Mouse (Mus musculus) CD4-positive helper T cell, adult 2 months (primary cell): ENCODE data around the gene Tfpi.

Source experiments
- DNase-seq: peaks from one replicate; pipeline ENCODE4 v3.0.0-alpha.2; 2012; ENCODE audit warnings: low read depth, missing footprints, low spot score

Tfpi gene

DNA sequence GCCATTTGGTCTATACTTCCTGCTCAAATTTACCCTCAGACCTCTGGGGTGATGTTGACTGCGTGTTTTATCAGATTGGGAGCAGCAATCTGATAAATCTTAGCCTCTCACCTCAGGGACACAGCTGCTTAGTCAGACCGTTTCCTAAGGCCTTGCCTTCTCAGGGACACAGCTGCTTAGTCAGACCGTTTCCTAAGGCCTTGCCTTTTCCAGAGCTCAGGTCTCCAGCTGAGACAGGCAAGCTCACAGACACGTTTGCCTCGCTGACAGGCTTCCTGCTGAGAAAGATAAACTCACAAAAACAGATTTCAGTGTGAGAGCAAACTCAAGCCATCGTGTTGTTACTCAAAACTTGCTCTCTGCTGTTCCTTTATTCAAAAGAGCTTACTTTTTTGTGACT is 1.9 kb downstream of the Tfpi start:
- DNase-seq: no peak

DNA sequence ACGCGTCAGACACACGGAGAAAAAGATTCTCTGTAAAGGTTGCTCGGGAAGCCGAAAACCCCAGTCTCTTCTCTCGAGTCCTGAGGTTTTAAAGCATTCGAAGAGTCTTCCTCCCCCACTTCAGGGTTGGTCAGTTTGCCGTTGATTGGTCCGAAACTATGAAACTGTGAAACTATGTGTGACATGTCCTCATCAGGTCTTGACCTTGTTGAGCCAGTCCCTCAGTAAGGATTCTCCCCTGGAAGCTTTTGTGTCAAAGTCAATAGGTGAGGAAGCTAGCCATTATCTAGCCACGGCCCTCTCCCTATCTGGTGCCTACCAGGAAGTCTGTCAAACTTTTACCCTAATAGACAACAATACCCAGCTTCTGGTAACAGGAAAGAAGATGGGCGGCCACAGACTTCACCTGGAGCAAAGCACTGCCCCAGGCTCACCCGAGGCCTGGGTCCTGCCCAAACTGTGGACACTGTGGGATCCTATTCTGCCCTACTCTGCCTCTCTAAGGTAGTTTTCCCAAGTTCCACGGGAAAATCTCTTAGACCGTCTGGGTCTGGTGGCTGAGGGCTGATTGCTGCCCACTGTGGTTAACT is 2.5 kb downstream of the Tfpi start:
- DNase-seq: no peak

DNA sequence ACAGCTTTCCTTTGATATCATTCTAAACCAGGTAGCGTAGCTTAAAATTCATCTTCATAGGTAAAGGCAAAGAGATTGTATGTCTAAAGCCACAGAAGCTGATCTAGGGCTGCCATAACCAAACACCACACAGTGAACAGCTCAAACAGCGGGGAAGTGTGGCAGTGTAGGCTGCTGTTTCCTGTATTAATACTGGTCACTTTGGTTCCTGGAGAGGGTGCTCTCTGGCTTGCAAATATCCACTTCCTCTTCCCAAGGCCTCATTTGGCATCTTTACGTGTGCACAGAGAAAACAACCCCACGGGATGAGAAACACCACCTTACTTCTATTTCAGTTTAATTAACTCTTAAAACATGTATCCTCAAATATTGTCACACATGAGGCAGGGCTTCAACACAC is 9.2 kb downstream of the Tfpi start:
- no peak for DNase-seq

DNA sequence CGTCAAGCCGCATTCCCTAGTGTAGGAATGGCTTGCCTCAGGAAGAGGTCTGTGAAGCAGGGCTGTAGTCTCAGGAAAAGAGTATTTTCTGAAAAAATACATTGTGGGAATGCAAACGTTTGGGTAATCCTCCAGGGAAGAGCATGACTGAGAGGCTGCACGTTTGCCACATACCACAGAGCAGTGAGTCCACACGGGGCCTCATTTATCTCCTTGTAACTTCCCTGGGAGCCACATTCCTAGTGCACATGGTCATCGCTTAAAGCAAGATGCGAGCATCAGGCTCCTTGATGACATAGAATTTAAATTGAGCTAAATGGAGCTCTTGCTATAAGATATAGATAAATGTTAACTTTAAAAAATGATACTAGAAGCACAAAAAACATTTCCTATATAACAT is 11.6 kb downstream of the Tfpi start:
- no peak for DNase-seq

DNA sequence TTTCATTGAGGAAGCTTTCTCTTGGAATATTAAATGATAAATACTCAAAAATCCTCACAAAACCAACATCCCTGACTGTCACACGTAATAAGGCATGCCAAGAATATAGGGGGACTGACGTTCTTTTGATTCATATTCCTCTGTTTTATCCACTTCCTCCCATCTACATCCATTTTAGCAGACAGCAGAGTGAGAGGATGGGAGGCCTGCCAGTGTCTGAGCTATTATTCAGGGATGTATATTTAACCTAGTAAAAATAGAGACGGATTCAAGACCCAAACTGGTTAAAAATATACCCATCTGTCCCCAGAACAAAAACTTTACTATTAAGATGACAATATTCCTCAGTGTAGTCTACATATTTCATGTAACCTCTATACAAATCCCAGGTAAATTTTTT is 14.2 kb downstream of the Tfpi start:
- no peak for DNase-seq

DNA sequence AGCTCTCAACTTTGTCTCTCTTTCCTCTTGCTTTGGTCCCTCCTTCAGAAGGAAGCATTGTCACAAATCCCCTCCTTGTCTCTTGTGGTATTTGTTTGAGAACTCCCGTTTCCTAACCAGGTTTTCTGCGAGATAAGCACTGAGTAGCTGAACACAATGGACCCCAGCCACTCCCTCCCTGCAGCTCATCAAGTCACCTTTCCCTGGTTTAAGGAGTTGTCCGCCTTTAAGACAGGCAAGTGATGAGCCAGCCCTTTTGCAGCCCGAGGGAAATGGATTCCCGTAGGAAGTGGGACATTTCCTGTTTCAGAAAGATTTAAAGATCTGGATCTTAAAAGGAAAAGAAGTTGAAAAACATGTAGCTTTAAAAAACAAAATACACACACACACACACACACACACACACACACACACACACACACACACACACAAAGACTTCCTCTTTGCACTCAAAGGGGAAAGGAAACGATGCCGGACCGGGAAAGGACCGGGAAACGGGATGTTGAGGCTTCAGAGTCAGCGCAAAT is 16.9 kb downstream of the Tfpi start:
- DNase-seq: no peak

DNA sequence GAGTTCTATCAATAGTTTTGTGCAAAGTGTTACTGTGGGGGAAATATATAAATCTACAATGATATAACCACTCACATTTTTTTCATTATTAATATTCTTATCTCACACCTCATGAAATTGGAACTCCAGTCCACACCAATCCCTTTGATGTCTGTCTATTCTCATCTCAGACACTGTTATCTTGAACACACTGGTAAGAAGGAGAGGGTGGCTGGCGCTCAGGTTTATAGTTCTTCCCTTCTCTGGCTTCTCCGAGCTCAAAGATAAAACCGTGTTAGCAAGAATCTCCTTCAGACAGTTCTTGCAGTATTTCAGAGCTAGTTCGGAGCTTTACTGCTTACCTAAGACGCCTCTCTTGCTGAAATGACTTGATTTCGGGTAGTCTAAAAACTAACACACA is 19.4 kb downstream of the Tfpi start:
- no peak for DNase-seq

DNA sequence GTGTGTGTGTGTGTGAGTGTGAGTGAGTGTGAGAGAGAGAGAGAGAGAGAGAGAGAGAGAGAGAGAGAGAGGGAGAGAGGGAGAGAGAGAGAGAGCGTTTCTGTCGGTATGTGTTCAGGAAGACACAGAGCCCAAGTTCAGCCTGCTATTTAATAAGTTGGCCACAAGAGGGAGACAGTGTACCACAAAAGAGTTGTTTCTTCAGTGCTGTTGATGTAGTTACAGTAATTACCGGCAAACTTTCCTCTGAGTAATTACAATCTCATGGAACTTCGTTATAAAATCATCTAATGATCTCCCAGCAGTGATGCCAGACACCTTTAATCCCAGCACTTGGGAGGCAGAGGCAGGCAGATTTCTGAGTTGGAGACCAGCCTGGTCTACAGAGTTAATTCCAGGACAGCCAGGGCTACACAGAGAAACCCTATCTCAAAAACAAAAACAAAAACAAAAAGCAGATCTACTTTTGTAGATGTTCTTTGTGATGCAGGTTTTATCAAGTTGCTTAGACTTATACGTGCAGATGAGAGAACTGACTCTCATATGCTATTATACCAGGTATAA is 21.3 kb downstream of the Tfpi start:
- peak; percentile 84 for DNase-seq

DNA sequence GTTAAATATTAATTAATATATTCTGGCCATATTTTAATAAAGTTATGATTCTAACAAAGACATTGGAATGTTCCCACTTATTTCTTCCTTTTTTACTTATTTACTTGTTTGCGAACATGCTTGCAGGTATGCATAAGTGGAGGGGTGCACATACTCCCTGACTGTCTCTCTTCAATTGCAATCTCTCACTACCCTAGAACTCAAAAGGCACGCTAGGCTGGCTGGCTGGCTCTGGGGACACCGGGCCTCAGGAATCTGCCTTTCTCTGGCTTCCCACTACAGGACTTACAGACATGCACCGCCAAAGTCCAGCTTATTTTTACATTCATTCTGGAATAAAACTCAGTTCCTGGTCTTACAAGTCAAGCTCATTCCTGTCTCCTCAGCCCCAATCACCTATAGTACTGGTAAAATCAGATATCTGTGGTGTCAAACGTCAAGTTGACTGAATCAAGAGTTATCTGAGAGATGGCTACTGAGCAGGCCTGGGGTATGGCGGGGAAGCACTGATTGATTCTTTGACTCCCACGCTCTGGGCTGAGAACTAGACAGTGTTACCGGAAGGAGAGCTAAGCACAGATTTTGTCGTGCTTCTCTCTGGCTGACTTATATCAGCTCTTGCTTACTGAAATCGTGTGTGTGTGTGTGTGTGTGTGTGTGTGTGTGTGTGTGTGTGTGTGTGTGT is 21.9 kb downstream of the Tfpi start:
- peak; percentile 53 for DNase-seq

DNA sequence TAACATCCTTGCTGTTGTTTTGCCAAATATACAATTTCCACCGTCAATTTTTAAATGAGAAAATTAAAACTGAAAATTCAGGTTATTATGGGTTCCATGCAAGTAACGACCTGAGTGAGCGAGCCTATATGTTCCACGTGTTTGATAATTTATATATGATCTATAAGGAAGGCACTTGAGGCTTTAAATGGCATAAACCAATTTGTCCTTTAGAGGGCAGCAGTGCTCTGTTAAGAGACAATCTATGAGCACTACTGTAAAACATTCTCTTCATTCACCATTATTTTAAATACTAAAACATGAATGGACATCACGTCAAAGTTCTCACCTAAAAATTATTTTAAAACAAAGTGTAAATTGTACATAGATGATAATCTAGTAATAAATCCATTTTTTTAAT is 22.5 kb downstream of the Tfpi start:
- DNase-seq: peak; percentile 81

DNA sequence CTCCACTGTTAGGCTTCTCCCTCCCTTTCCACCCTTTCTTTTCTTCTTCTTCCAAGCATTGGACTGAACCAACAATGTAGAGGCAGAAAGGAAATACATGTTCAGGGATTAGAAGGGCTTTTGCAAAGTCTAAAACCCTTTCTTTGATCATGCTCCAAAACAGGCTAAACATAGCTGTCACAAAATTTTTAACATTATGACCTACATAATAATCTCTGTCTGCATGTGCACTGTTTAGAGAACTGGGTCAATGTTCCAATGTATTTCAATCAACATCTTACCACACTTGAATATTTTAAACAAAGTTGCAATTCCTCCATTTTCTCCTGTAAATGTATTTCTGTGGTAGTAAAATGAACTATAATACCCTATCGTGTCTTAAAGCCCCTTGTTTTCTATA is 31.1 kb downstream of the Tfpi start:
- no peak for DNase-seq

DNA sequence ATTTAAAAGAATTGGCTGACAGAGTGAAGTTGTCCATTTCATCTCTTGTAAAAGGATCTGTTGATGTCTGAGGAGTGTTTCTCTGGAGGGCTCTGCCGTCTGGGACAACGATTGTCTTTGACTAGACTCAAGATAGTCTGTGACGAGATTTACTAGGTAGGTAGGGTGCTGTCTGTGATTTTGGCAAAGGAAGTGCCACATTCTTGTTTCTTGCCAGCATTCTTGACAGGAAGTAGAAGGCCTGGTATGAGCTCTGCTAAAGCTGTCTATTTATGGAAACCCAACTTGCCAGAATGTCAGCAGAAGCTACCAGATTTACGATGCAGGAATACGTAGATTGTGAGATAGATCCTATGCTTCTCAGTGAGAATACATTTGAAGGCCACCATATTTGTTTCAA is 34.6 kb downstream of the Tfpi start:
- DNase-seq: no peak

DNA sequence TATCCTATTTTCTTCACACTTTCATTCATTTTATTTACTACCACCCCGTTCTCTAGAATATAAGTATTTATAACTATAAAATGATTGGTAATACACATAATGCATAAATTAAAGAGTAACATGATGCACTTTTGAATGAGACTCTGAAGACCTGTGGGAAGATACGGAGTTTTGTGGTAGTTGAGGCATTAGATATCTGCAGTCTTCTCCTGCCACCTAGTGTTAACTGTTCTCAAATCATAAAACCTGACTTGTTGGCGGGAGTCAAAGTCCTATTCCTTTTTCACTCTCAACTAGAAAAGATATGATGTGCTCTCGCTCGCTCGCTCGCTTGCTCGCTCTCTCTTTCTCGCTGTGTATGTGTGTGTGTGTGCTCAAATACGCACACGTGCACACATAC is 46.9 kb downstream of the Tfpi start:
- DNase-seq: peak; percentile 73

DNA sequence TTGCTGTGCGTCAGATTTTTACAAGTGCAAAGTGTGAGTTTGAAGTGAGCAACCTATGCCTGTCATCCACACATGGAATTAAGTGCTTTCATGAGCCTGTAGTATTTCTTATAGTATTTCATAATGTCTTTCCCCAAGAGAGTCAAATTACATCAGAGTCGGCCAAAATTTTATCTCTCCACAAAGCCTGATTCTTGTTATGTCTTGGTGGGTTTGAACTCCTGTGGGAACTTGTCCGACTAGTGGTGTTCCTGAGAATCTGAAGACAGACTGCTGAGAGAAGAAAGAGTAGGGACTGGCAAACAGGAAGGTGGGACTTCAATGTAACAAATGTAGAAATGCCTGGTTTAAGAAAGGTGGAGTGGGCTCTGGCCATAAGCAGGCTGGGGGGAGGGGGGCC is 47.7 kb downstream of the Tfpi start:
- no peak for DNase-seq

DNA sequence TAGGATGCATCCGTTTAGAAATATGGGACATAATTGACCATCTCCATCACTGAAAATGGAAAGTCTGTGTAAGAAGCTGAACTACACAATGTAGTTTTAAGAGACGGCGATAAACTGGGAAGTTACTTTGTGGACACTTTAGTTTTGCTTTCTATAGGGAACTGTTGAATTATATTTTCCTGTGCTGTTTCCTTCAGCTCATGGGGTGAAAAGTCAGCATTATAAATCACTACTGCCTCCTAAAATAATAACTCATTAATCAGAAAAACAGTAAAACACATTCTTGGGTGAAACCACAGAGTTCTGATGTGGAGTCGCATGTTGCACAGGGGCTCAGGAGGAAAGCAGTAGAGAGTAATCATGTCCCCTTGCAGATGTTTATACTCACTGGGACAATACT is 50.0 kb downstream of the Tfpi start:
- DNase-seq: no peak

DNA sequence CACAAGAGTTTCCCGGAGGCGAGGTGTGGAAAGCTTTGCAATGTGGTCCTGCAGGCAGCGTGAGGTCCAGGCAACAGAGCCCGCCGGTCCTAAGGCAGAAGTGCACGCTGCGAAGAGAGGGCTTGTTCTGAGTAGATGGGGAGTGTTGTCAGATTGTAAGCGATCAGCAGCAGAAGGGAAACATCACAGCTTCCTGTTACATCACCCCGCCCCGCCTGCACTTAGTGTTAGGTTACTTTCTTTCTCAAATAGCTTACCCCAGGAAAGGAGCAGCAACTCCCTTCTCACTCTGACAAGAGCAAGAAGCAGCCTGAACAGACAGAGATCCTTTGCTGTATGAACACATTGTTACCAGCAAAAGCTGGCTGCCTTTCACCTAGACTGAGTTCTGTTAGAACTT is 51.4 kb downstream of the Tfpi start, which contains the start of gene Calcrl:
Gene Calcrl, minus strand, starts transcription at position 274 of the 400 bp plus-strand sequence.
- DNase-seq: peak; percentile 87

DNA sequence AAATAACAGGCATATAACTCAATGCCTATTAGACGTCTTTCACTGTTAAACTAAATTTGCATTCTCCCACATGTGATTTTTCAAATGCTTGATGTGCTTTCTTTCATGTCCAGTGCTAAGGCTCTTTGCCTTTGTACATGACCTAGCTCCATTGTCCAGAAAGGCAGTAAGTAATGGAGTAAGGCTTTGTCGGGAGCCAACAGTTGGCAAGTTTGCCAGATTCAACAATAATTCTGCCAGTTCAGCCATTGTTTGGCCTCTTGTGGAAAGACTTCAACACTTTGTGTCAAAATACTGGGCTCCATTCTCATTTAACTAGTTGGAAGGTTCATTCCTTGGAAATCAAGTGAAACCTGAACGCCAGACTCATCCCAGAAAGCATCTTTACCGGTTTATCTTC is 60.1 kb downstream of the Tfpi start:
- no peak for DNase-seq

DNA sequence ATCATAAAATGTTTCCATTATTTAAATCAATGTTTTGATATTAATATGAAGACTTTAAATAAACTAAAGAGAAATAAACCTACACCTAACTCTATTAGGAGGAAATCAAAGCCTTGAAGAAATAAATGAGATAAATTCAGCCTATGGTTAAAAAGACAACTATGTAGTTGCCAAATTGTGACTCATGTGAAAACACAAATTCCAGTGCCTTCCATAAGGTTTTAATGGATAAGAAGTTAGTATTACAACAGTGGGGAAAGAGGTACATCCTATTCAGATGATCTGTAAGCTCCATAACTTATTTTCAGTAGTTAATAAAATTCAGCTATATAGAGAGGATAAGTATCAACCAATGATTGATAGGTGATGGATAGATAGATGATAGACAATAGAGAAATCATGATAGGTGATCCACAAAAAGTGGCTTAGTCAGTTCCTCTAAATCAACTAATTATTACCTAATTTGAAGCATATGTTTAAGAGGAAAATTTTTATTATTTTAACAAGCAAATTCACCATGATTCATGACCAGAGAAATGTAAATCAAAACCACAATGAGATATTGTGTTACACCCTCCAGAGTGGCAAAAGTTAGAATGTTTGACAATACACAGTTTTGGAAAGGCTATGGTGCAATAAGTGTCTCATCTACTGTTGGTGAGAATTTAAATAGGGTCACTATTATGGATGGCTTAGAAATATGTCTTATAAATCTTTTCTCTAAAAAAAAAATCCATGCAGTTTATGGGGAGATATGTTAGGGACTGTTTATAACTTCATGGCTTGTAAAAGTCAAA is 66.6 kb downstream of the Tfpi start:
- no peak for DNase-seq

DNA sequence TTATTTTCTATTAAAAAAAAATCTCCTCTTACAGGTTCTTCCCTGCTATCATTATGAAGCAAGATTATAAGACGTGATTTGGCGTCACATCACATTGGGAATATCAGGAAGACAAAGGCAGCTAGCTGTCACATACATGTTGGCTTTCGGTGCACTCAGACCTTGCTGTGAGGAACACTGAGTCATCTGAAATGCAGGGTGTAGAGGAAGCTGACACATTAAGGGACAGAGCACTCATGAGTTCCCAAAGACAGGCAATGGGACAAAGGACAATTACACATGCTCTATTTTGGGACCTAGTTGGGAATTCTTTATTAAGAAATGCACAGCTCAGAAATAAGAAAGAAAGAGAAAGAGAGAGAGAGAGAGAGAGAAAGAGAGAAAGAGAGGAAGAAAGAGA is 71.7 kb downstream of the Tfpi start:
- no peak for DNase-seq

DNA sequence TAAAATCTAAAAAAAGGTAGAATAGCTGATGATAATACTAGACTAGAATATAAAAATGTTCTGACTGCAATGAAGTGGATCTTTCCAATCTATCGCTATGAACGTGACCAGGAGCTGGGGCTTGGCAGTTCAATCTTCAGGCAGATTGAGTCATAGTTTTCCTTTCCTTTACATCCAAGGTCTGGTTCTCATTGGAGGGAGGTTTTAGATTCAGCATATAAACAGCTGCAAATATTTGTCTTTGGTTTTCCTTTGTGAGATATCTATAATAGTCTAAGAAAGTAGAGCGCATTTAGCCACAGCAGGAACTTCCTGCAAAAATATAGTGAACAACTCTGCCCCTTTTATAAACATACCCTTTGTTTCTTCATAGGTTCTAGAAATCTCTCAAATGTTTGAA is 73.9 kb downstream of the Tfpi start:
- no peak for DNase-seq

DNA sequence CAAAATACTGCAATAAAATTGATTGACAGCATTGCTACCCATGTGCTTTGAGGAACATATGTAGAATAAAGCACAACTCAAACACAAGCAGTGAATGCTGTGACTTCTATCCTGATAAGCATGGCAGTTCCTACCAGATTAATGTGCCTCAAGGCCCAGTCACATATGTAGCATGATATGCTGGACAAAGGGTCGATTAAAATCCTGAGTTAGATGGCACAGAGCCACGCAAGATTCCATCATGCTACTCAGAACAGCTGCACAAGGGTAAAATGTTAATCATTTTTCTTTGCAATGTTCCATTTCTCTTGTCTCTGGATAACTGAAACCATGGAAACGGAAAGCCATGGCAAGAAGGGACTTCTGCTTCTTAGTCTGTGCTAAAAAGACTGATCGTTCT is 80.0 kb downstream of the Tfpi start:
- no peak for DNase-seq

DNA sequence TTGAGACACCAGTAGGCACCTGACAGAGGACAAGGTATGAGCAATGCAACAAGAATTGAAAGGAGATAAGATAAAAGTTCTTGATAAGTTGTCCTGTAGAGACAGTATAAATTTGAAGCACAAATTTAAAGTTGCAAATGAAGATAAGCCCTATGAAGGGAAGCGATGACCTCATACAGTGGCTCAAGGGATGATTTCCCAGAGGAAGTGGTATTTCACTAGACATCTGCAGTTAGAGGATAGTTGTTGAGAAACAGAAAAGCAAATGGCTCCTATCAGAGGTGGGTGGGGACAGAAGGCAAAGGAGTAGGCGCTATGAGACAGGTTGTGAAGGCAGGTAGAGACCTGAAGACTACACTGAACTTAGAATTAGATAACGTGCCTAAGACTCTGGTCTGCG is 83.3 kb downstream of the Tfpi start:
- no peak for DNase-seq
